Mouse (Mus musculus): ENCODE measurements around the gene Tmem171.

GRCm38 (mm10) chr13:98637145-98637544, 57.5 kb downstream of the Tmem171 start, which contains the start of gene Tmem174:
- TF ChIP-seq CTCF (IDR thresholded peaks at IDR 0.05; ENCODE audit: insufficient read depth, low read depth, low read length): no peak
- TF ChIP-seq POLR2A (IDR thresholded peaks at IDR 0.05; ENCODE audit: insufficient read depth, low read depth, low read length): no peak
